Mouse (Mus musculus) frontal cortex, adult 2 months (tissue): ENCODE measurements around the gene Sult2b1. TPM values are rescaled to one million over a fixed set of nuclear protein-coding genes. Genes with fewer than 3 reads are reported as not detected.

ENCODE experiments used
- DNase-seq, 2 experiments: peaks; one replicate each; pipeline ENCODE4 v3.0.0; 2022; ENCODE audit warnings: low spot score in 1 of 2; ENCODE audit errors: extremely low spot score in 1 of 2
- polyA plus RNA-seq: library from polyadenylated mRNA; depleted of rRNA; stranded (reverse); fragments of >200 nt; gene quantifications from 2 replicates; pipeline ENCODE4 v1.2.3, GENCODE M21; 2012

Sult2b1 gene
- polyA plus RNA-seq, 1 experiment = 15.2 TPM

DNA sequence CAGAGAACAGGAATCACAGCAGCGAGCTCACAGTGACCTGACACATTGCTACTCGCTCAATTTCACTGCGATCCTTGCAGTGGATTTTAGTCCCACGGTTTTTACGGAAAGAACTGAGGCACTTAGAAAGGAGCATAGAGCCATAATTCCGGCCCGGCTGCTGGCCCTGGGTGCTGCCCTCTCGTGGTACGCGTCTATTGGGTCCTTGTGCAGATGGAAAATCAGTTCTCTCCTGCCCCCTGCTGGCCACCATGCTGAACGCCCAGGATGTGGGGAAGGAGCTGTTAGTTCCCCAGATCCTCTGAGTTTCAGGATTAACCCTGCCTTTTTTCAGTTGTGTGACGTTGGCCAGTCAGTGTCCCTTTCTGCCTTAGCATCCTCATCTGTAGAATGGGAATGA is 16.9 kb upstream of the Sult2b1 start:
- peak; percentile 88 to 97 for DNase-seq

DNA sequence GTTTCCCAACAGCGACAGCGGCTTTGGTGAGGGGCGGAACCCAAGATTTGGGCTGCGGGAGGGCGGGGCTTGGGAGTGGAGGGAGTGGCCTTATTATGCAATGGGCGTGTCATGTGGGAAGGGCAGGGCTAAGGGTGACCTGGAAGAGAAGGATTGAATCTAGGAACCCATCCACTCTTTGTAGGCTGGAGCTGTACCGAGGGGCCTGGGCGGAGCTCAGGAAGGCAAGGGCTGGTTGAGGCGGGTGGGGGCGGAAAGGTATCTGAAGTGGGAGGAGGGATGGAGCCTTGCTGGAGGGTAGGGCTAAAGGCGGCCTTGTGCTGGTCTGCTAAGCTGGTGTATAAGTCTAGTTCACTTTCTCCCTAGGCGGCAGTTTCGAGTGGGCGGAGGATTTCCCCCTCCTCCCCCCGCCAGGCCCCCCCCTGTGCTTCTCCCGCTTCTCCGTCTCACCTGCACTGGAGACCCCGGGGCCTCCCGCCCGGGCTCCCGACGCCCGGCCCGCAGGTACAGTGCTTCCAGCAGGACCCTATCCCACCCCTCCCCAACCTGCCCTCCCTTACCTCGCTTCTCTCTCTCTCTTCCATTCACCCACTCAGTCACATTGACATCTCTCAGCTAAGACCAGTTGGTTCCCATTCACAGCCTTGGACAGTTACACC is 16.2 kb upstream of the Sult2b1 start:
- DNase-seq = no peak

DNA sequence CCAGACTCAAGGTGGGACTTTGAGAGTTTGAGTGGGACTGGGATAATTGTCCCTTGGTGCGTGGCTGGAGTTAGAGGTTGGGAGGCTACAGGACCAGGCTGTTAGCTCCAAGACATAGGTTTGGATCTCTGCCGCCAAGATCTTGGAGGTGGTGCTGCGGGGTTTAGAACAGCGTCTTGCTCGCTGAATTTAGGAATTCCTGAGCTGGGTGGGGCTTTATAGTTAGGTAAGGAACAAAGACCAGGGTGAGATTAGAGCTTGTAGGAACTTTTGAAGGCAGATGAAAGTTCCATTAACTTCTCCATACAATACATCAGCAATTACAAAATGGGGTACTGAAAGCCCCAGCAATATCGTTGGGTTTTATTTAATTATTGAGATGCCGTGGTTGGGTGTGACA is 15.5 kb upstream of the Sult2b1 start:
- no peak for DNase-seq

DNA sequence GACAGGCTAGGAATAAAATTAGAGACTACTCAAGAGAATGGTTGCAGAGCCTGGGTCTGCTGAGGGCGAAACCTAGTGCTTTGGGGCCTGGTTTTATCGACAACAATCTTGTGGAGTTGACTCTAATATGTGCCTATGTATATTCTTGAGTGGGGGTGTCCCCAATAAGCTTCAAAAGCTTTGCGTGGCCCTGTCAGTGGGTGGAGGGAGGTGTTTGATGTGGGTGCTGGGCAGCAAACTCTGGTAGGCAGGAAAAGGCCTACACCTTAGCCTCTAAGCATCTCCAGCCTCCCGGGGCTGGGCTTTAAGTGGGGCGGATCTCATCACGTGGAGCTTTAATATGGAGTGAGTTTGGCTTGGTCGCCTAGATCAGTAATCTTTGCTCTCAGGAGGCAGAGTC is 14.5 kb upstream of the Sult2b1 start:
- no peak for DNase-seq

DNA sequence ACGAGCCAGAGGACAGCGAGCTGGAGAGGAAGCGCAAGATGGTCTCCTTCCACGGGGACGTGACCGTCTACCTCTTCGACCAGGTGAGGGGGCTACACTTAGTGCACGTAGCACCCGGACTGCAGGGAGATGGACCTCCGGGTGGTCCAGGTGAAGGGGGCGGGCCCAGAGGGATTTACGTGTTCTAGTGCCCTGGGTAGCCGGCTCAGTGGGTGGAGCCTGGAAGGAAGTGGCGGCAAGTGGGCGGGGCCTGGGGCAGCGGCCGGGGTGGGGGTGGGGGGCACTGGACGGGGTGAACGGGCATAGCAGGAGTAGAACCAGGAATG is 14.0 kb upstream of the Sult2b1 start:
- DNase-seq = no peak

DNA sequence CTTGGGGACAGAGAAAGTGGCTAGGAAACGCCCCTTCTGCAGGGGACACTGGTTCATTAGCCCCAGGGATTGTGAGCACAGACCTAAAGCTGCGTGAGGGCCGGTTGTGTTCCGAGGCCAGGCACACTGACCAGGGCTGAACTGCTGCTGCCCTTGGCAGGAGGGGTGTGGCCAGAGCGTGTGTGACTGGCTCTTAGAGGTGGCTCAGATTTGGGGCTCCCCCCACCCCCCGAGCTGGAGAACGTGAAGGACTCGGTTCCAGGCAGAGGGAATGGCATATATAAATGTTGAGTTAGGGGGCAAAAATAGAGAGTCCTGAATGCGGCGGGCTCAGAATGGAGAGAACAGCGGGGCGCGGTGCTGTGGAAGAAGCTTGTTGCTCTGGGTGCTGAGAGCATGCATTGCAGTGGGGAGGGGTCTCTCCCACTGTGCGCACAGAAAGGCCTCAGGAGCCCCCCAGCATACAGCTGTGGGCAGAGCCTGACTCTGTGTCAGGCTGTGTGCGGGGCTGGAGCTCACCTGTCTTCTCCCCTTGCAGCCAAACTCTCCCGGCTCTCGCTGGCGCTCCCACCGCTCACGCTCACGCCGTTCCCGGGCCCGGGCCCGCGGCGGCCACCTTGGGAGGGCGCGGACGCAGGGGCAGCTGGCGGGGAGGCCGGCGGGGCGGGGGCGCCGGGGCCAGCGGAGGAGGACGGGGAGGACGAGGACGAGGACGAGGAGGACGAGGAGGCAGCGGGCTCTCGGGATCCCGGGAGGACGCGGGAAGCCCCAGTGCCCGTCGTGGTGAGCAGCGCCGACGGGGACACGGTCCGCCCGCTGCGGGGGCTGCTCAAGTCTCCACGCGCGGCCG is 13.4 kb upstream of the Sult2b1 start:
- no peak for DNase-seq

DNA sequence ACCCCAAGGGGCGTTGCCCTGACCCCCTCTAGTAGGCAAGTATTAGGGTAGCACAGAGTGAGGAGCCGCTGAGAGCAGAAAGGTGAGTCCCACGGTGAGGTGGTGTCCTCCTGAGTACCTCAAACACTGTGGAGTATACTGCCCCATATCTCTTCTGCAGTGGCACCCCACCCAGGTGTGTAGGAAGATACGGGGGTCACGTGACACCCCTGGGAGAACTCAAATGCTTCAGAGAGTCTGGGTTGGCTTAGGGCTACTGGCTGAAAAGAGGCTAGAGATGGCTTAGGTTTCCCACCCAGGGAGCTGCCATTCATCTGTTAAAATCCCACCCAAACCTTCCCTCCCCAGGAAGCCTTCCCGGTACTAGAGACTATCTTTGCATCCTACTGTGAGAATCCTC is 12.5 kb upstream of the Sult2b1 start:
- no peak for DNase-seq

DNA sequence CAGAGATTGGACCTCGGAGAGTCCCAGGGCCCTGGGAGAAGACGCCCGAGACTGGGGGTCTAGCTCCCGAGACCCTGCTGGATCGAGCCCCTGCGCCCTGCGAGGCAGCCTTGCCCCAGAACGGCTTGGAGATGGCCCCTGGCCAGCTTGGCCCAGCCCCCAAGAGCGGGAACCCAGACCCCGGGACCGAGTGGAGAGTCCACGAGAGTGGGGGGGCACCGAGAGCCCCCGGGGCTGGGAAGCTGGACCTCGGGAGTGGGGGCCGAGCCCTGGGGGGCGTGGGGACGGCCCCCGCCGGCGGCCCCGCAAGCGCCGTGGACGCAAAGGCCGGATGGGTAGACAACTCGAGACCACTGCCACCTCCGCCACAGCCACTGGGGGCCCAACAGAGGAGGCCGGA is 10.5 kb upstream of the Sult2b1 start:
- no peak for DNase-seq

DNA sequence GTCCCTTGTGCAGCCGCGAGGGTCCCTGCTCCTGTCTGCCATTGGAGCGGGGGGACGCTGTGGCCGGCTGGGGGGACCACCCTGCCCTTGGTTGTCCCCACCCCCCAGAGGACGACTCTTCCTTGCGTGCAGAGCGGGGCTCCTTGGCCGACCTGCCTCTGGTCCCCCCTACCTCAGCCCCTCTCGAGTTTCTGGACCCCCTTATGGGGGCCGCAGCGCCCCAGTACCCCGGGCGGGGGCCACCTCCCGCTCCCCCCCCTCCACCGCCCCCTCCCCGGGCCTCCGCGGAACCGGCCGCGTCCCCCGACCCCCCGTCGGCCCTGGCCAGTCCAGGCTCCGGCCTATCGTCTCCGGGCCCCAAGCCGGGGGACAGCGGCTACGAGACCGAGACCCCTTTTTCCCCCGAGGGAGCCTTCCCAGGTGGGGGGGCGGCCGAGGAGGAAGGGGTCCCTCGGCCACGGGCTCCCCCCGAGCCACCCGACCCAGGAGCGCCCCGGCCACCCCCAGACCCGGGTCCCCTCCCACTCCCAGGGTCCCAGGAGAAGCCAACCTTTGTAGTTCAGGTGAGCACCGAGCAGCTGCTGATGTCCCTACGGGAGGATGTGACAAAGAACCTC is 9.6 kb upstream of the Sult2b1 start:
- DNase-seq = no peak

DNA sequence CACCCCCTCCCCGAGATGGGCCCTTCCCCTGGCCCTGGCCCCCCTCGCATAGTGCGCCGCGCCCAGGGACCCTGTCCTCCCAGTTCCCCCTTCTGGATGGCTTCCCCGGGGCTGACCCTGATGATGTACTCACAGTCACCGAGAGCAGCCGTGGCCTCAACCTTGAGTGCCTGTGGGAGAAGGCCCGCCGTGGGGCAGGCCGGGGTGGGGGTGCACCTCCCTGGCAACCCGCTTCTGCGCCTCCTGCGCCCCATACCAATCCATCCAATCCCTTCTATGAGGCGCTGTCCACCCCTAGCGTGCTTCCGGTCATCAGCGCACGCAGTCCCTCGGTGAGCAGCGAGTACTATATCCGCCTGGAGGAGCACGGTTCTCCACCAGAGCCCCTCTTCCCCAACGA is 8.8 kb upstream of the Sult2b1 start:
- DNase-seq = no peak

DNA sequence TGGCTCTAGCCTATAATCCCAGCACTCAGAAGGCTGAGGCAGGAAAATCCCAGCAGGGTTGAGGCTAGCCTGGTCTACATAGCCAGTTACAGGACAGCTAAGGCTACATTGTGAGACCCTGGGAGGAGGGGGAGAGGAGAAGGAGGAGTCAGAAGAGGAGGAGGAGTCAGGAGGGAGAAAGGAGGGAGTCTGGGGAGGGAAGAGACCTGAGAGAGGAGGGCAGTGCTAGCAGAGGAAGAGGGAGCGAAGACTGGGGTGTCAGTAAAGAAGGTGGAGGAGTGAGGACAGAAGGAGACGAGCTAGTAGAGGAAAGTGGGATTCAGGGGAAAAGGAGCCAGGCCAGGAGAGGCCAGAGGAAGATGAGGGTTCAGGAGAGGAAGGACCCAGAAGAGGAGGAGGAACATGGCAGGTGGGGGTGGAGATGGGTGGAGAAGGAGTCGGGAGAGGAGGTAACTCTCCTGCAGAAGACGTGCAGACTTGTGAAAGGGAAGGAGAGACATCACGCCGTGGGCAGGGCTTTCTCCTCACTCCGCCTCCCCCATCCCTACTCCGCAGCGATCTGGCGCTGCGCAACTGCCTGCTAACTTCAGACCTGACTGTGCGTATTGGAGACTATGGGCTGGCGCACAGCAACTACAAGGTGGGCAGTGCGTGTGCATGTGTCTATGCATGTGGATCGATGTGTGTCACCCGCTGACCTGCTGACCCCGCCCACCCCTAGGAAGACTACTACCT is 7.5 kb upstream of the Sult2b1 start:
- DNase-seq = no peak

DNA sequence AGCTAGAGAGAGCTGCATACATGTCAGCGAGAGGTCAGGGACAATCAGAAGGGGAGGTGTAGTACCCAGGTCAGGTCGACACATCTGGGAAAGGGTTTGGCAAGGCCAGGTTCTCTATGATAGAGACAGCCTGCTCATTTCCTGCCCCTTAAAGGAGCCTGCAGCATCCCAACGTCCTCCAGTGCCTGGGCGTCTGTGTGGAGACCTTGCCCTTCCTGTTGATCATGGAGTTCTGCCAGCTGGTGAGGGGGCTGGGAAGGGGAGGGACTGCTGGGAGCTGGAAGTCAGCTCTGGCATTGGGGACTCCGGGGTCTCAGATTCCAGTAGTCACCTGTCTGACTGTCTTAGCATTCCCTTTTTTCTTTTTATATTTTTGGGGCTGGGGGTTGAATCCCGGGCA is 6.3 kb upstream of the Sult2b1 start:
- no peak for DNase-seq

DNA sequence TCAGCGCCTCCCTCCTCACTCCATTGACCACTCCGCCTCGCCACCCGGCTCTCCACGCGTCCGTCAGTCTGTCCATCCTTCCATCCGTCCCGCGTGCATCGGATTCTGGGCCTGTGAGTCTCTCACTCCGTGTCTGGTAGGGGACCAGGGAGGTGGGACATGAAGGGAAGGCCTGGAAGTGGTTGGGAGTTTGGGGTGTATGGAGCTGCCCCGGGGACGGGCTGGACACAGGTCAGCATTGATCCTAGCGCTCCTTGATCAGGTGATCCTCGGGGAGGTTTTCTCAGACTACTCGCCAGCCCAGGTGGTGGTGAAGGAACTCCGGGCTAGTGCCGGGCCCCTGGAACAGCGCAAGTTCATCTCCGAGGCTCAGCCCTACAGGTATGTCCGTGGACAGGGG is 3.2 kb upstream of the Sult2b1 start:
- no peak for DNase-seq

DNA sequence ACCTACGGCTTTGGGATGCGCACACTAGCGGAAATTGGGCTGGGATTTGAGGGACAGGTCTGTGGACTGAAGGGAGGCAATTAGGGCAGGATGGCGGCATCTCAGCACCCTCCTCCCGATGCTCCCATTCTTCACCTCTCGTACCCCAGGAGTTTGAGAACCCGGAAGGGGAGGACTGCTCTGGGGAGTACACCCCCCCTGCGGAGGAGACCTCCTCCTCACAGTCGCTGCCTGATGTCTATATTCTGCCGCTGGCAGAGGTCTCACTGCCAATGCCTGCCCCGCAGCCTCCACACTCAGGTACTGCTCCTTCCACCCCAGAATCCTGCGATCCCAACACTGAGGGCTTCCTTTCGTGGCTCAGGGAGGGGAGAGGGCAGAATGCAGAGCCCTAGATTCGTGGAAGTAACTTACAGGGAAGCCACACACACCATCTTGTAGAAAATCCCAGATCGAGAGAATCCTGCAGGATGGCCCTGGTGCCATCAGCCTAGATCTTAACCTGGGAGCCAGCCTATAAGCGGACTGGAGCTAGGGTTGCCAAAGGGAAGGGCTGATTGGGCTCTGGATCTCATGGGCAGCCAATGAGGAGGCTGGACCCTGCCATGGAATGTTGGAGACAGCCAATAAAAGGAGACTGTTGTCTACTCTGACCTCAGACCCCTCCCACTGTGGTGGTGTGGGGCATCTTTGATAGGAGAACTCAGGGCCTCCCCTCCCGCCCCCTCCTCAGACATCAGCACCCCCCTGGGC is 2.4 kb upstream of the Sult2b1 start:
- DNase-seq = peak; percentile 76 to 77

DNA sequence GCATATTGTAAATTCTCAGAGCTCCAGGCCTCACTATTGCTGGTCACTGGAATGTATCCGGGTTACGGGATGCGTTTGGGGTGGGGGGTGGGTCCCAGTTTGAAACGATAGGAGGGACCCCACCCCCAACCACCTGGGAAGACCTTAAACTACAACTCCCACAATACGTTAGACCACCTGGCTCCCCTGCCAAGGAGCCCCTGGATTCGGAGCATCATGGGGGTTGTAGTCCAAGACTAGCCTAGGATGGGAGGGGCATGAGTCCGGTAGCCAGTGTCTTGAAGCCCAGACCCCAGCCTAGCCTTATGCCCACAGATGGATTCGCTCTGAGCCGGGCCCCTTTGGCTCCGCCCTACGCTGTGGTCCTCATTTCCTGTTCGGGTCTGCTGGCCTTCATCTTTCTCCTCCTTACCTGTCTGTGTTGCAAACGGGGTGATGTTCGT is 1.7 kb upstream of the Sult2b1 start:
- DNase-seq = no peak

DNA sequence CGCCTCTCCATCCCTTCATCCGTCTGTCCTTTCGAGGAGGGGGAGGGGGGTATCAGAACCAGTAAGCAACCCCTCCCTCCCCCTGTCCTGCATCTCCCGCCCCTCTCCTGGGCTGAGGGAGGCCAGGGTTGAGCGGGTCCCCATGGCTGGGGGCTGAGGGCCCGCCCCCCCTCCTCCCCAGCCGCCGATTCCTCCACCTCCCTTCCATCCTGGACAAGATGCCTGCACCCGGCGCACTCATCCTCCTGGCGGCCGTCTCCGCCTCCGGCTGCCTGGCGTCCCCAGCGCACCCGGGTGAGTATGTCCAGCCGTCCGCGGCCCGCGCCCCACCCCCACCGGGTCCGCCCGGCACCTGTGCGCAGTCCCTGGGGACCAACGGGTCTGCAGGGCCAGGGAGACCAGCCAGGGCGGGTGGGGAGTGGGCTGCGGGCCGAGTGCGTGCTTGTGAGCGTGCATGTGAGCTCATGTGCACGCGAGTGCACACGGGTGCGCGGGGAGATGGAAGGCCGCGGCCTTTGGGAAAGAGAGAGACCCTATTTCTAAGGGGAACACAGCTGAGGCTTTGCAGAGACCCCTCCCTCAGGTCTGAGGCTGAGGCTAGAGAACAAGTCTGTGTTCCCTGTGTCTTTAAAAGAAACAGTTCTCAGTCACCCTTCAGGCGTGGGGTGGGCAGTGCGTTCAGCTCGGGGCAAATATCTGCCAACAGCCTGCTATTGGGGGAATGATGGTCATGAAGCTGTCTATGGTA is 1.1 kb upstream of the Sult2b1 start:
- DNase-seq = no peak

DNA sequence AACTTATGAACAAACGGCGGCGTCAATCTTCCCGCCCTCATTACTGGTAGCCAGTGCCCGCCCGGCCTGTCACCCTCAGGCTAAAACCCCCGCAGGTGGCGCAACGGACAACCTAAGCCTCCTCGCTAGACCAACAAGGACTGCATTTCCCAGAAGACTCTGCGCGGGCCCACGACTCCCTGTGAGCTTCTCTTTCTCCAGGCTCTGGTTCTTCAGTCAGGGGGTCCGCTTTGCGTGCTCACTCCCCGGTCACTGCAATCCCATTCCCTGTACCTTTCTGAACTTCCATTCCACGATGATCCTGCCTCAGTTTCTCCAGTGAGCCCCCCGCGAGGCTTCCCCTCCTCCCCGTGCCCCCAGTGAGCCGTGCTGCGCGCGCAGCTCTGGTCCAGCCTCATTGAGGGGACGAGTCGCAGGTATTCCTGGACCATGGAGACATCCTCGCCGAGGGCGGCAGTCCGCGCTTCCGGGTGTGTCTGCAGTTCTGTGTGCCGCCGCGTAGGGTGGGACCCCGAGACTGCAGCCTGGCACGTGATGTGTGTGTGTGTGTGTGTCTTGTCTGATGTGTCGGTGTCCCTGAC is 868 bp downstream of the Sult2b1 start, which contains the start of gene Lmtk3:
TSS of gene Lmtk3 (plus strand) at position 228 of the 581 bp plus-strand sequence.
- peak in 1 of 2 experiments; percentile 83 for DNase-seq

DNA sequence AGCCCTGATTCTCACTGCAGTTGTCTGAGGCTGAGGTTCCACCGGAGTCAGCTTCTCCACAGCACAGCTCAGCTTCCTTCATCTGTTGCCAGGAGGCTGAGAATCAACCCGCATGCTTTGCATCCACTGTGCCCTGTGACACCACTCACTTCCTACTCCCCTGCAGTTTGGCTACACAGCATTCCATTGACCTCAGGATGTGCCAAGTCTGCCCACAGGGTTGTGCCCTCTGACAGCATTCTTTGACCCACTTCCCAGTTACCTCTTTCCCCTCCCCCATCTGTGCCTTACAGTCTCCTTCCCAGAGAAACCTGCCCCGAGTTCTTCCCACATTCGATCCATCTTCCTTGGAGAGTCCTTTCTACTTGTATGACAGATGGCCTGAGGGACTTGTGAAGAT is 2.2 kb downstream of the Sult2b1 start:
- DNase-seq = no peak

DNA sequence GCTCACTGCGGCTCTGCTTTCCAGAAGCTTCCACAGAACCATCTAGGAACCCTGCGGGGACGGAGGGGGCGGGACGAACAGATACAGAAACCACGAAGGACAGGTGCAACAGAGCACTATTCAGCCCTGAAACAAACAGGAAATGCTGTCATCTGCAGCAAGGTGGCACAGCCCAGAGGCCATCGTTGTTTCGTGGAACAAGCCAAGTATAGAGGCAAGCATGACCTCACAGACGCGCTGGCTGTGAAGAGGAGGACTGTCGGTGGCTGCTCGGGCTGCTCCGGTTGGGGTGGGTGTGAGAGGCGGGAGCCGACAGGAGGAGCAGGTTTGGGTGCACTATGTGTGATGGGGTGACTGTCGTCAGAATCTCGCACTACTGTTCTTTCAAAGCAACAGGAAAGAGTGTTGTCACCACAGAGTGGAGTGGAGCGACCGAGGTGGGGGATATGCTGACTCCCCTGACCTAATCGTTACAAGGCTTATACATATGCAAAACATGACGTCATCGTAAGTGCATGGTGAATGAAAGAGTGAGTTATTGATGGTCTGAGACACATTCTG is 5.3 kb downstream of the Sult2b1 start:
- DNase-seq = no peak
